Mouse (Mus musculus): ENCODE measurements around the gene Fxr2. TPM values are rescaled to one million over a fixed set of nuclear protein-coding genes. Genes with fewer than 3 reads are reported as not detected.

Gene Fxr2
- polyA plus RNA-seq, 1 experiment from 2014 or later: 40.5 TPM

GRCm38 (mm10) chr11:69645860-69646259 is 13.1 kb downstream of the Fxr2 start:
- WGBS: 97% methylated on average over 5 of the region's 5 CpGs
- H3K9ac ChIP-seq: no peak overlapping the region
- H3K4me2 ChIP-seq: no peak overlapping the region
- no peaks in the 10 kb centered on the region for H3K4me1 ChIP-seq (replicated peaks)
- peaks cover 99% of the 10 kb centered on the region for H3K36me3 ChIP-seq
- H3K9me3 ChIP-seq: no peaks in the 10 kb centered on the region
- H3K4me3 ChIP-seq: no peak overlapping the region
- no peak overlapping the region for H3K27ac ChIP-seq
- no peaks in the 10 kb centered on the region for H3K27me3 ChIP-seq
- ATAC-seq (ENCODE audit: low FRiP score): no peak

- Histone ChIP-seq H3K9ac (no peak overlapping the region), H3K27ac (peak overlapping the region; percentile 31), H3K4me1 (replicated peaks) (peaks cover 21% of the 10 kb centered on the region), H3K9me3 (no peaks in the 10 kb centered on the region), H3K4me2 (no peak overlapping the region), H3K4me3 (no peak overlapping the region), H3K27me3 (no peaks in the 10 kb centered on the region), H3K36me3 (peaks cover 83% of the 10 kb centered on the region)
- WGBS: 78% methylated on average over 5 of the region's 5 CpGs
- no peak for ATAC-seq (ENCODE audit: low FRiP score)
These were observed 20.6 kb downstream of the Fxr2 start for GRCm38 (mm10) chr11:69653399-69653798.

- H3K9ac ChIP-seq: no peak overlapping the region
- peaks cover 21% of the 10 kb centered on the region for H3K4me1 ChIP-seq (replicated peaks)
- H3K9me3 ChIP-seq: no peaks in the 10 kb centered on the region
- H3K36me3 ChIP-seq: peaks cover 80% of the 10 kb centered on the region
- no peak overlapping the region for H3K4me3 ChIP-seq
- no peak overlapping the region for H3K4me2 ChIP-seq
- WGBS: 53% methylated on average over 9 of the region's 9 CpGs
- H3K27me3 ChIP-seq: no peaks in the 10 kb centered on the region
- peak overlapping the region; percentile 42; the same call in 1 of the 2 replicates for H3K27ac ChIP-seq
- no peak for ATAC-seq (ENCODE audit: low FRiP score)
These were observed 22.0 kb downstream of the Fxr2 start for GRCm38 (mm10) chr11:69654760-69655159.

GRCm38 (mm10) chr11:69655264-69656064 is 22.7 kb downstream of the Fxr2 start, which contains the start of gene Sox15:
TSS of gene Sox15 (plus strand) at chr11:69655314.
- Histone ChIP-seq H3K27ac (peak within 1 kb of the TSS; percentile 42; the same call in 1 of the 2 replicates), H3K4me1 (replicated peaks) (peaks cover 23% of the 10 kb centered on the region), H3K4me2 (no peak within 1 kb of the TSS), H3K9me3 (no peaks in the 10 kb centered on the region), H3K36me3 (peaks cover 73% of the 10 kb centered on the region), H3K27me3 (no peaks in the 10 kb centered on the region), H3K4me3 (0 out of 2 replicates have a peak within 1 kb of the TSS, but pooled peaks have one; percentile 4), H3K9ac (0 out of 2 replicates have a peak within 1 kb of the TSS, but pooled peaks have one; percentile 46)
- peak; percentile 50; the same call in 1 of the 2 replicates for ATAC-seq (ENCODE audit: low FRiP score)
- 21% methylated on average over 34 of the region's 34 CpGs for WGBS

GRCm38 (mm10) chr11:69656065-69656455 is 23.3 kb downstream of the Fxr2 start:
- Histone ChIP-seq H3K4me1 (replicated peaks) (peaks cover 28% of the 10 kb centered on the region), H3K27me3 (no peaks in the 10 kb centered on the region), H3K36me3 (peaks cover 67% of the 10 kb centered on the region), H3K4me3 (no peak overlapping the region), H3K9me3 (no peaks in the 10 kb centered on the region), H3K9ac (0 out of 2 replicates have a peak overlapping the region, but pooled peaks have one; percentile 39), H3K4me2 (no peak overlapping the region), H3K27ac (no peak overlapping the region)
- no peak for ATAC-seq (ENCODE audit: low FRiP score)
- 82% methylated on average over 5 of the region's 5 CpGs for WGBS

- Histone ChIP-seq H3K4me1 (replicated peaks) (peaks cover 36% of the 10 kb centered on the region), H3K36me3 (peaks cover 59% of the 10 kb centered on the region), H3K4me3 (no peak overlapping the region), H3K4me2 (no peak overlapping the region), H3K27me3 (no peaks in the 10 kb centered on the region), H3K9ac (peak overlapping the region; percentile 43; the same call in 1 of the 2 replicates), H3K9me3 (no peaks in the 10 kb centered on the region), H3K27ac (peak overlapping the region; percentile 18; the same call in 1 of the 2 replicates)
- 82% methylated on average over 10 of the region's 10 CpGs for WGBS
- ATAC-seq (ENCODE audit: low FRiP score): no peak
These were observed 24.0 kb downstream of the Fxr2 start for GRCm38 (mm10) chr11:69656617-69657461.

- H3K4me3 ChIP-seq: no peak overlapping the region
- H3K27me3 ChIP-seq: no peaks in the 10 kb centered on the region
- peaks cover 53% of the 10 kb centered on the region for H3K36me3 ChIP-seq
- H3K4me2 ChIP-seq: no peak overlapping the region
- WGBS: 86% methylated on average over 15 of the region's 15 CpGs
- H3K9ac ChIP-seq: no peak overlapping the region
- peaks cover 36% of the 10 kb centered on the region for H3K4me1 ChIP-seq (replicated peaks)
- no peaks in the 10 kb centered on the region for H3K9me3 ChIP-seq
- H3K27ac ChIP-seq: 0 out of 2 replicates have a peak overlapping the region, but pooled peaks have one; percentile 18
- no peak for ATAC-seq (ENCODE audit: low FRiP score)
These were observed 24.7 kb downstream of the Fxr2 start for GRCm38 (mm10) chr11:69657462-69657881.

- WGBS: 81% methylated on average over 3 of the region's 3 CpGs
- H3K9me3 ChIP-seq: no peaks in the 10 kb centered on the region
- H3K4me2 ChIP-seq: peak overlapping the region; percentile 61
- ATAC-seq (ENCODE audit: low FRiP score): no peak
- H3K9ac ChIP-seq: peak overlapping the region; percentile 74
- peak overlapping the region; percentile 55 for H3K4me3 ChIP-seq
- H3K36me3 ChIP-seq: peaks cover 59% of the 10 kb centered on the region
- peak overlapping the region; percentile 97 for H3K27ac ChIP-seq
- H3K27me3 ChIP-seq: no peaks in the 10 kb centered on the region
- H3K4me1 ChIP-seq (replicated peaks): peaks cover 32% of the 10 kb centered on the region
These were observed 28.6 kb downstream of the Fxr2 start for GRCm38 (mm10) chr11:69661221-69661881.

- peak within 1 kb of the TSS; percentile 61 for H3K4me2 ChIP-seq
- H3K27me3 ChIP-seq: no peaks in the 10 kb centered on the region
- H3K27ac ChIP-seq: peak within 1 kb of the TSS; percentile 97
- peak within 1 kb of the TSS; percentile 74 for H3K9ac ChIP-seq
- ATAC-seq (ENCODE audit: low FRiP score): peak; percentile 97
- peaks cover 27% of the 10 kb centered on the region for H3K4me1 ChIP-seq (replicated peaks)
- WGBS: 1% methylated on average over 48 of the region's 48 CpGs
- peaks cover 57% of the 10 kb centered on the region for H3K36me3 ChIP-seq
- H3K9me3 ChIP-seq: no peaks in the 10 kb centered on the region
- H3K4me3 ChIP-seq: peak within 1 kb of the TSS; percentile 55
These were observed 29.6 kb downstream of the Fxr2 start, which contains the start of gene Mpdu1 for GRCm38 (mm10) chr11:69662213-69662966. TSS of gene Mpdu1 (minus strand) at chr11:69662642.

GRCm38 (mm10) chr11:69662967-69663671 is 30.3 kb downstream of the Fxr2 start:
- Histone ChIP-seq H3K4me3 (peak overlapping the region; percentile 55), H3K4me2 (peak overlapping the region; percentile 61), H3K9ac (peak overlapping the region; percentile 67), H3K27ac (peak overlapping the region; percentile 97), H3K36me3 (peaks cover 57% of the 10 kb centered on the region), H3K4me1 (replicated peaks) (peaks cover 27% of the 10 kb centered on the region), H3K9me3 (no peaks in the 10 kb centered on the region), H3K27me3 (no peaks in the 10 kb centered on the region)
- ATAC-seq (ENCODE audit: low FRiP score): peak; percentile 51
- 72% methylated on average over 13 of the region's 13 CpGs for WGBS

- no peak overlapping the region for H3K9ac ChIP-seq
- no peak for ATAC-seq (ENCODE audit: low FRiP score)
- WGBS: 91% methylated on average over 6 of the region's 6 CpGs
- H3K27ac ChIP-seq: peak overlapping the region; percentile 97
- peaks cover 27% of the 10 kb centered on the region for H3K4me1 ChIP-seq (replicated peaks)
- no peak overlapping the region for H3K4me3 ChIP-seq
- H3K27me3 ChIP-seq: no peaks in the 10 kb centered on the region
- H3K4me2 ChIP-seq: no peak overlapping the region
- H3K9me3 ChIP-seq: no peaks in the 10 kb centered on the region
- peaks cover 57% of the 10 kb centered on the region for H3K36me3 ChIP-seq
These were observed 31.0 kb downstream of the Fxr2 start for GRCm38 (mm10) chr11:69663795-69664194.
